Mouse (Mus musculus): ENCODE results near the gene Brd3os. TPM values are rescaled to one million over a fixed set of nuclear protein-coding genes. Genes with fewer than 3 reads are reported as not detected.

The Brd3os gene
- 11.1 and 12.0 TPM in 2 replicates for polyA plus RNA-seq (2015; fragmentation: Nextera tagmentation; extraction: Ambion mirVana)

GRCm38 (mm10) chr2:27441767-27442707 lies at the start of gene Brd3os:
TSS of gene Brd3os (plus strand) at chr2:27442324.

GRCm38 (mm10) chr2:27426855-27427457 lies 15.2 kb upstream of the Brd3os start, which contains the start of gene Vav2:
TSS of gene Vav2 (minus strand) at chr2:27427033.

Small RNAs within 50 kb of the gene (microRNA-seq; reads per million reads assigned to microRNA genes)
- gene Gm24049 (ENCODE audit: borderline replicate concordance, insufficient number of aligned reads) (not detected), gene Mir7578 (ENCODE audit: borderline replicate concordance, insufficient number of aligned reads) (not detected)

Other genes starting within 250 kb of the Brd3os start
- gene Sardh, start 194.0 kb upstream of the Brd3os start, polyA plus RNA-seq (2015; fragmentation: Nextera tagmentation; extraction: Ambion mirVana): 14.1 and 17.7 TPM in 2 replicates
- gene Vav2, start 15.3 kb upstream of the Brd3os start, polyA plus RNA-seq (2015; fragmentation: Nextera tagmentation; extraction: Ambion mirVana): 7.5 and 9.1 TPM in 2 replicates
- 70.2 and 87.8 TPM in 2 replicates for gene Brd3, start 65.3 kb downstream of the Brd3os start, polyA plus RNA-seq (2015; fragmentation: Nextera tagmentation; extraction: Ambion mirVana)
- 18.5 and 25.5 TPM in 2 replicates for gene Wdr5, start 72.8 kb downstream of the Brd3os start, polyA plus RNA-seq (2015; fragmentation: Nextera tagmentation; extraction: Ambion mirVana)
- gene Rxra, start 234.1 kb downstream of the Brd3os start, polyA plus RNA-seq (2015; fragmentation: Nextera tagmentation; extraction: Ambion mirVana): 6.6 and 6.9 TPM in 2 replicates

Measured in adrenal gland, postnatal 0 days (tissue).